Mouse (Mus musculus) kidney, postnatal 0 days (tissue): ENCODE data around the gene 4930558C23Rik. TPM values are rescaled to one million over a fixed set of nuclear protein-coding genes. Genes with fewer than 3 reads are reported as not detected.
A peak's percentile ranks its signal among the peaks of the same experiment; 100 is the strongest.
"Not testable (repeated sequence)": the region's sequence is repeated elsewhere in the genome, so short reads cannot be mapped to it uniquely, and the experiment has no call there.

Source experiments
- ATAC-seq: fragments of 200-750 bp; cut with Nextera tagmentation; replicated peaks from 2 replicates; pipeline ENCODE4 v1.8.0; 2017; ENCODE audit warnings: low read depth, moderate number of reproducible peaks, moderate TSS enrichment, moderate library complexity; ENCODE audit not compliant: low FRiP score
- DNase-seq: peaks from one replicate; pipeline ENCODE4 v3.0.0-alpha.2; 2016; ENCODE audit warnings: low spot score
- H3K27ac ChIP-seq: fragments of 300-500 bp; sonication (generic); 2 replicates; pipeline ENCODE4 v1.5.1; 2014; ENCODE audit warnings: mild to moderate bottlenecking
- H3K27me3 ChIP-seq: fragments of 300-500 bp; sonication (generic); 2 replicates; pipeline ENCODE4 v1.6.1; 2014; ENCODE audit warnings: low read length, mixed read lengths; ENCODE audit not compliant: insufficient read depth
- H3K36me3 ChIP-seq: fragments of 300-500 bp; sonication (generic); 2 replicates; pipeline ENCODE4 v1.6.1; 2014; ENCODE audit warnings: low read length, mixed read lengths; ENCODE audit not compliant: insufficient read depth
- H3K4me1 ChIP-seq: fragments of 300-500 bp; sonication (generic); replicated peaks from 2 replicates; pipeline ENCODE4 v1.6.1; 2014; ENCODE audit warnings: antibody characterized with exemption, low read length, mixed read lengths; ENCODE audit not compliant: insufficient read depth
- H3K4me2 ChIP-seq: fragments of 300-500 bp; sonication (generic); 2 replicates; pipeline ENCODE4 v1.6.1; 2014; ENCODE audit warnings: mild to moderate bottlenecking, low read length, moderate library complexity, mixed read lengths
- H3K4me3 ChIP-seq: fragments of 300-500 bp; sonication (generic); replicated peaks from 2 replicates; pipeline ENCODE4 v1.5.1; 2014; ENCODE audit warnings: low read depth, low read length
- H3K9ac ChIP-seq: fragments of 300-500 bp; sonication (generic); 2 replicates; pipeline ENCODE4 v1.6.1; 2014; ENCODE audit warnings: low read depth, low read length
- H3K9me3 ChIP-seq: fragments of 300-500 bp; sonication (generic); replicated peaks from 2 replicates; pipeline ENCODE4 v1.6.1; 2016; ENCODE audit warnings: low read length, inconsistent platforms, mixed read lengths
- CTCF ChIP-seq: IDR thresholded peaks from 2 replicates; pipeline ENCODE4 v1.5.1; 2016; ENCODE audit warnings: antibody characterized with exemption, low read depth, mild to moderate bottlenecking, moderate library complexity
- WGBS: fragments of 180-500 bp; shearing (Covaris S2); extraction: QIAGEN DNeasy Blood & Tissue Kit; methylation state at CpG from one replicate; pipeline ENCODE4 v1.1.7; 2014; 5-methylcytosine and 5-hydroxymethylcytosine counted together
- polyA plus RNA-seq: library from polyadenylated mRNA; unstranded; fragments of >200 nt; fragmentation: Nextera tagmentation; extraction: Ambion mirVana; gene quantifications from 2 replicates; pipeline ENCODE4 v1.2.1, GENCODE M21; 2015

The 4930558C23Rik gene
- polyA plus RNA-seq: 0.22 and 0.26 TPM in 2 replicates

- no peak for ATAC-seq
- Histone ChIP-seq H3K27ac (no peak within 1 kb of the TSS), H3K9me3 (no peaks in the 10 kb centered on the region), H3K4me2 (no peak within 1 kb of the TSS), H3K27me3 (no peaks in the 10 kb centered on the region), H3K36me3 (no peaks in the 10 kb centered on the region), H3K9ac (no peak within 1 kb of the TSS), H3K4me3 (no peak within 1 kb of the TSS), H3K4me1 (no peaks in the 10 kb centered on the region)
- 96% methylated on average over 3 of the region's 3 CpGs for WGBS
- TF ChIP-seq CTCF: no peak
- no peak for DNase-seq
Observed at GRCm38 (mm10) chr3:95402741-95403140, at the start of gene 4930558C23Rik. Gene 4930558C23Rik (minus strand): TSS chr3:95402841.

GRCm38 (mm10) chr3:95450915-95451314 is 48.3 kb upstream of the 4930558C23Rik start:
- ATAC-seq: no peak
- WGBS: 91% methylated on average over 3 of the region's 3 CpGs

DNA sequence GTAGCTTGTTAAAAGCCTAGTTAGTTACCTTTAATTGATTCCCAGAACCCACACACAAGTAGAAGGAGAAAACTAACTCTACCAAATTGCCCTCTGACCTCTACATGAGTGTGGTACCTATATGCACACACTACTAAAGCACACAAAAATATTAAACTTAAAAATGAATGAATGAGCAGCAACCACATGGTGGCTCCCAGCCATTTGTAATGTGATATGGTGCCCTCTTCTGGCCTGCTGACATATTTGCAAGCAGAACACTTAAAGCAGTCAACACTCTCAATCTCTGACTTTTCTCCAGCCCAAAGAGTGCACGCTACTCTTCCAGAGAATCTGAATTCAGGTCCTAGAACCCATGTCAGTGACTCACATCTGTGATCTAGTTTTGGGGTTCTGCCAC is 47.8 kb upstream of the 4930558C23Rik start:
- Histone ChIP-seq H3K9me3 (no peaks in the 10 kb centered on the region), H3K4me3 (no peak overlapping the region), H3K4me2 (no peak overlapping the region), H3K27me3 (no peaks in the 10 kb centered on the region), H3K4me1 (no peaks in the 10 kb centered on the region), H3K9ac (no peak overlapping the region), H3K36me3 (peaks cover 24% of the 10 kb centered on the region; the same call in 1 of the 2 replicates), H3K27ac (no peak overlapping the region)
- WGBS: 44% methylated on average over 1 of the region's 1 CpGs
- TF ChIP-seq CTCF: peak; percentile 87
- DNase-seq (peak; percentile 80), ATAC-seq (no peak)

More at GRCm38 (mm10) chr3:95450915-95451314, 48.3 kb upstream of the 4930558C23Rik start:
- Histone ChIP-seq H3K36me3 (peaks cover 24% of the 10 kb centered on the region; the same call in 1 of the 2 replicates), H3K9me3 (no peaks in the 10 kb centered on the region), H3K27ac (no peak overlapping the region), H3K4me1 (no peaks in the 10 kb centered on the region), H3K4me2 (no peak overlapping the region), H3K4me3 (no peak overlapping the region), H3K9ac (no peak overlapping the region), H3K27me3 (no peaks in the 10 kb centered on the region)
- no peak for TF ChIP-seq CTCF
- DNase-seq: no peak

DNA sequence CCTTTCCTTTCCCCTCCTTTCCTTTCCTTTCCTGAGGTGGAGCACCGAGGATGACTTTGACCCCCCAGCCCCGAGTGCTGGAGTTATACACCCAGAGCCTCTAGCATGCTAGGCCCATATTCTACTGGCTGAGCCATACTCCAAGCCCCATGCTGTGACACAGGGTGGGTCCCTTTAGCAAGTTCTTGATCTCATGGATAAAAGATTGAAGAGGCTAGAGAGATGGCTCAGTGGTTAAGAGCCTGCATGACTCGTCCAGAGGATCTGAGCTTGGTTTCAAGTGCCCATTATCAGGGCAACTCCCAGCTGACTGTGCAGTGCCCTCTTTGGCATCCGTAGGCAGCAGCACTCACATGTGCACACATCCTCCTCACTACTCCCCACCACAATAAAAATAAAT is 42.7 kb upstream of the 4930558C23Rik start:
- no peak for TF ChIP-seq CTCF
- 74% methylated on average over 4 of the region's 4 CpGs for WGBS
- Histone ChIP-seq H3K4me1 (no peaks in the 10 kb centered on the region), H3K27ac (no peak overlapping the region), H3K4me2 (no peak overlapping the region), H3K27me3 (no peaks in the 10 kb centered on the region), H3K9ac (no peak overlapping the region), H3K9me3 (no peaks in the 10 kb centered on the region), H3K36me3 (0 out of 2 replicates have a peak, but pooled peaks cover 6% of the 10 kb centered on the region), H3K4me3 (no peak overlapping the region)
- DNase-seq (no peak), ATAC-seq (no peak)

DNA sequence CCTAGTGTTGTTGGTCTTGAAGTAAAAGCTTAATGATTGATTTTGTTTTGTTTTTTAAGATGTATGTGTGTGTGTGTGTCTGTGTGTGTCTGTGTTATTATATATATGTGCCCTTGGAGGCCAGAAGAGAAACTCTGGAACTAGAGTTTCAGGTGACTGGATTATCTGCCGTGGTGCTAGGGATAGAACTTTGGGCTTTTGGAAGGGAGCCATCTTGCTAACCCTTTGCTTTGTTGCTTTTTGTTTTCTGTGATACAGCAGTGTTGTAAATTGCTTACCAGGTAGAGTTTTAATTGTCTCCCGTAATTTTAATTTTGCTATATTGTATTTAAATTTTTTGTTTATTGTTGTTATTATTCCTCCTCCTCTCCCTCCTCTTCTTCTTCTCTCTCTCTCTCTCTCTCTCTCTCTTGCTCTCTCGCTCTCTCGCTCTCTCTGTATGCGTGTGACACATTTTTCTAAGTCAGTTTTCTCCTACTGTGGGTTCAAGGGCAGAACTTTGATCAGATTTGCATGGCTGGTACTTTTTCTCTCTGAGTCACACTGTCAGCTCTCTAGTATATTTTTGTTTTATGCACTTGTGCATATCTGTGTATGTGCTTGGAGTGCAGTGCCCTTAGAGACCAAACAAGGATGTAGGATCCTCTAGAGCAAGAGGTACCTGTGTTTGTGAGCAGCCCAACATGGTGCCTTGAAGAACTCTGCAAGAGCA is 39.9 kb upstream of the 4930558C23Rik start:
- 93% methylated on average over 5 of the region's 5 CpGs for WGBS
- H3K9me3 ChIP-seq: no peaks in the 10 kb centered on the region
- ATAC-seq (no peak), DNase-seq (no peak)
- no peaks in the 10 kb centered on the region for H3K4me1 ChIP-seq
- no peak overlapping the region for H3K4me3 ChIP-seq
- H3K4me2 ChIP-seq: no peak overlapping the region
- 0 out of 2 replicates have a peak, but pooled peaks cover 3% of the 10 kb centered on the region for H3K36me3 ChIP-seq
- H3K27ac ChIP-seq: no peak overlapping the region
- no peaks in the 10 kb centered on the region for H3K27me3 ChIP-seq
- no peak for TF ChIP-seq CTCF
- H3K9ac ChIP-seq: no peak overlapping the region

- no peak overlapping the region for H3K9ac ChIP-seq
- no peak for DNase-seq
- no peak for TF ChIP-seq CTCF
Observed at GRCm38 (mm10) chr3:95439670-95440069, 37.0 kb upstream of the 4930558C23Rik start.

DNA sequence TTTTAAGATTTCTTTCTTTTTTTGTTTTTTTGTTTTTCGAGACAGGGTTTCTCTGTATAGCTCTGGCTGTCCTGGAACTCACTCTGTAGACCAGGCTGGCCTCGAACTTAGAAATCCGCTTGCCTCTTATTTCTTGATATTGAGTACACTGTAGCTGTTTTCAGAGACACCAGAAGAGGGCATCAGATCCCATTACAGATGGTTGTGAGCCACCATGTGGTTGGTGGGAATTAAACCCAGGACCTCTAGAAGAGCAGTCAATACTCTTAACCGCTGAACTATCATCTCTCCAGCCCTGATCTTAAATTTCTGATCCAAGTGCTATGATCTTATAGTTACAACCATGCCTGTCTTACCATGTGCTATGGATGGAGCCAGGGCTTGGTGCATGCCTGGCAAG is 36.0 kb upstream of the 4930558C23Rik start:
- not testable (repeated sequence) for H3K4me3 ChIP-seq, H3K4me1 ChIP-seq, H3K9ac ChIP-seq, H3K4me2 ChIP-seq, H3K27ac ChIP-seq, DNase-seq, H3K9me3 ChIP-seq, H3K27me3 ChIP-seq, ATAC-seq, H3K36me3 ChIP-seq
- WGBS: 97% methylated on average over 4 of the region's 4 CpGs

More at GRCm38 (mm10) chr3:95439670-95440069, 37.0 kb upstream of the 4930558C23Rik start:
- no peaks in the 10 kb centered on the region for H3K4me1 ChIP-seq
- no peak overlapping the region for H3K4me3 ChIP-seq
- ATAC-seq: no peak
- 0 out of 2 replicates have a peak, but pooled peaks cover 3% of the 10 kb centered on the region for H3K36me3 ChIP-seq
- no peaks in the 10 kb centered on the region for H3K9me3 ChIP-seq
- no peak overlapping the region for H3K4me2 ChIP-seq
- no peak overlapping the region for H3K27ac ChIP-seq
- no peaks in the 10 kb centered on the region for H3K27me3 ChIP-seq
